Mouse (Mus musculus) liver, embryonic 15.5 days (tissue): ENCODE measurements around the gene Il3. TPM values are rescaled to one million over a fixed set of nuclear protein-coding genes. Genes with fewer than 3 reads are reported as not detected.

Experiments used
- ATAC-seq: fragments of 200-750 bp; cut with Nextera tagmentation; 2 replicates; pipeline ENCODE4 v1.8.0; 2017; ENCODE audit warnings: moderate number of reproducible peaks, mild to moderate bottlenecking, moderate library complexity; ENCODE audit not compliant: insufficient read depth
- H3K27ac ChIP-seq: fragments of 300-500 bp; sonication (generic); replicated peaks from 2 replicates; pipeline ENCODE4 v1.5.1; 2015; ENCODE audit warnings: mild to moderate bottlenecking, inconsistent platforms
- H3K27me3 ChIP-seq: fragments of 300-500 bp; sonication (generic); 2 replicates; pipeline ENCODE4 v1.6.1; 2015; ENCODE audit warnings: mild to moderate bottlenecking, inconsistent platforms
- H3K36me3 ChIP-seq: fragments of 300-500 bp; sonication (generic); replicated peaks from 2 replicates; pipeline ENCODE4 v1.6.1; 2015; ENCODE audit warnings: moderate library complexity, mild to moderate bottlenecking, inconsistent platforms
- H3K4me1 ChIP-seq: fragments of 300-500 bp; sonication (generic); replicated peaks from 2 replicates; pipeline ENCODE4 v1.6.1; 2015; ENCODE audit warnings: inconsistent platforms
- H3K4me2 ChIP-seq: fragments of 300-500 bp; sonication (generic); 2 replicates; pipeline ENCODE4 v1.6.1; 2015; ENCODE audit warnings: moderate library complexity, mild to moderate bottlenecking, inconsistent platforms
- H3K4me3 ChIP-seq: fragments of 300-500 bp; sonication (generic); replicated peaks from 2 replicates; pipeline ENCODE4 v1.5.1; 2015; ENCODE audit warnings: mild to moderate bottlenecking, inconsistent platforms
- H3K9ac ChIP-seq: fragments of 300-500 bp; sonication (generic); 2 replicates; pipeline ENCODE4 v1.6.1; 2015; ENCODE audit warnings: moderate library complexity, mild to moderate bottlenecking, inconsistent platforms
- H3K9me3 ChIP-seq: fragments of 300-500 bp; sonication (generic); replicated peaks from 2 replicates; pipeline ENCODE4 v1.6.1; 2016; ENCODE audit warnings: inconsistent platforms
- WGBS: fragments of 180-500 bp; shearing (Covaris S2); methylation state at CpG from one replicate; pipeline ENCODE4 v1.1.7; 2015; ENCODE audit warnings: mixed read lengths; ENCODE audit not compliant: insufficient replicate concordance; 5-methylcytosine and 5-hydroxymethylcytosine counted together
- polyA plus RNA-seq: library from polyadenylated mRNA; unstranded; fragments of >200 nt; fragmentation: Nextera tagmentation; extraction: Ambion mirVana; gene quantifications from 2 replicates; pipeline ENCODE4 v1.2.1, GENCODE M21; 2015

Il3 gene
- polyA plus RNA-seq, 1 experiment from 2014 or later, result not detected

- ATAC-seq, result no peak
Observed at GRCm38 (mm10) chr11:54247251-54247950, 19.7 kb downstream of the Il3 start.

GRCm38 (mm10) chr11:54244465-54244864, 22.6 kb downstream of the Il3 start:
- Histone ChIP-seq H3K4me3 (no peak overlapping the region), H3K4me2 (no peak overlapping the region), H3K27ac (no peak overlapping the region), H3K4me1 (peaks cover 8% of the 10 kb centered on the region), H3K9me3 (no peaks in the 10 kb centered on the region), H3K9ac (no peak overlapping the region), H3K36me3 (no peaks in the 10 kb centered on the region), H3K27me3 (no peaks in the 10 kb centered on the region)
- 63% methylated on average over 6 of the region's 6 CpGs for WGBS
- no peak for ATAC-seq

More at GRCm38 (mm10) chr11:54247251-54247950, 19.7 kb downstream of the Il3 start:
- Histone ChIP-seq H3K4me3 (no peak overlapping the region), H3K4me2 (no peak overlapping the region), H3K27ac (no peak overlapping the region), H3K4me1 (peaks cover 14% of the 10 kb centered on the region), H3K27me3 (no peaks in the 10 kb centered on the region), H3K36me3 (no peaks in the 10 kb centered on the region), H3K9ac (no peak overlapping the region), H3K9me3 (no peaks in the 10 kb centered on the region)
- 60% methylated on average over 10 of the region's 10 CpGs for WGBS

GRCm38 (mm10) chr11:54242494-54242893, 24.6 kb downstream of the Il3 start:
- Histone ChIP-seq H3K36me3 (no peaks in the 10 kb centered on the region), H3K4me2 (no peak overlapping the region), H3K27me3 (no peaks in the 10 kb centered on the region), H3K4me3 (no peak overlapping the region), H3K9me3 (no peaks in the 10 kb centered on the region), H3K27ac (no peak overlapping the region), H3K4me1 (no peaks in the 10 kb centered on the region), H3K9ac (no peak overlapping the region)
- 45% methylated on average over 3 of the region's 3 CpGs for WGBS
- no peak for ATAC-seq

GRCm38 (mm10) chr11:54236939-54237338, 30.1 kb downstream of the Il3 start:
- 48% methylated on average over 2 of the region's 2 CpGs for WGBS

GRCm38 (mm10) chr11:54227478-54227877, 39.6 kb downstream of the Il3 start:
- no peaks in the 10 kb centered on the region for H3K27me3 ChIP-seq
- H3K9me3 ChIP-seq, result no peaks in the 10 kb centered on the region
- 61% methylated on average over 2 of the region's 2 CpGs for WGBS
- no peaks in the 10 kb centered on the region for H3K36me3 ChIP-seq
- ATAC-seq, result no peak
- no peak overlapping the region for H3K9ac ChIP-seq
- no peaks in the 10 kb centered on the region for H3K4me1 ChIP-seq
- no peak overlapping the region for H3K4me2 ChIP-seq
- H3K27ac ChIP-seq, result no peak overlapping the region
- no peak overlapping the region for H3K4me3 ChIP-seq

More at GRCm38 (mm10) chr11:54236939-54237338, 30.1 kb downstream of the Il3 start:
- H3K9ac ChIP-seq, result no peak overlapping the region
- H3K4me1 ChIP-seq, result no peaks in the 10 kb centered on the region
- no peak overlapping the region for H3K4me2 ChIP-seq
- no peak overlapping the region for H3K4me3 ChIP-seq
- no peaks in the 10 kb centered on the region for H3K9me3 ChIP-seq
- H3K36me3 ChIP-seq, result no peaks in the 10 kb centered on the region
- no peak for ATAC-seq
- no peak overlapping the region for H3K27ac ChIP-seq
- no peaks in the 10 kb centered on the region for H3K27me3 ChIP-seq

GRCm38 (mm10) chr11:54224475-54224986, 42.5 kb downstream of the Il3 start:
- Histone ChIP-seq H3K36me3 (no peaks in the 10 kb centered on the region), H3K27me3 (no peaks in the 10 kb centered on the region), H3K4me3 (no peak overlapping the region), H3K27ac (no peak overlapping the region), H3K9me3 (no peaks in the 10 kb centered on the region), H3K4me2 (no peak overlapping the region), H3K4me1 (no peaks in the 10 kb centered on the region), H3K9ac (no peak overlapping the region)
- ATAC-seq, result no peak
- 58% methylated on average over 5 of the region's 5 CpGs for WGBS

GRCm38 (mm10) chr11:54223637-54224474, 43.2 kb downstream of the Il3 start:
- Histone ChIP-seq H3K9ac (no peak overlapping the region), H3K27me3 (no peaks in the 10 kb centered on the region), H3K27ac (no peak overlapping the region), H3K36me3 (no peaks in the 10 kb centered on the region), H3K4me2 (no peak overlapping the region), H3K9me3 (no peaks in the 10 kb centered on the region), H3K4me3 (no peak overlapping the region), H3K4me1 (no peaks in the 10 kb centered on the region)
- ATAC-seq, result no peak
- 49% methylated on average over 9 of the region's 9 CpGs for WGBS

- Histone ChIP-seq H3K27me3 (peaks cover 1% of the 10 kb centered on the region), H3K4me1 (no peaks in the 10 kb centered on the region), H3K4me2 (no peak overlapping the region), H3K9ac (no peak overlapping the region), H3K36me3 (no peaks in the 10 kb centered on the region), H3K4me3 (no peak overlapping the region), H3K27ac (no peak overlapping the region), H3K9me3 (no peaks in the 10 kb centered on the region)
- ATAC-seq, result no peak
- WGBS, result 33% methylated on average over 6 of the region's 6 CpGs
Observed at GRCm38 (mm10) chr11:54219903-54220740, 47.0 kb downstream of the Il3 start.

GRCm38 (mm10) chr11:54219191-54219590, 47.9 kb downstream of the Il3 start:
- WGBS, result 24% methylated on average over 1 of the region's 1 CpGs
- no peak overlapping the region for H3K4me2 ChIP-seq
- no peaks in the 10 kb centered on the region for H3K36me3 ChIP-seq

GRCm38 (mm10) chr11:54217384-54217783, 49.7 kb downstream of the Il3 start:
- WGBS, result 64% methylated on average over 7 of the region's 7 CpGs
- no peak for ATAC-seq
- H3K4me1 ChIP-seq, result no peaks in the 10 kb centered on the region; the same call in 1 of the 2 replicates
- no peak overlapping the region for H3K9ac ChIP-seq
- H3K9me3 ChIP-seq, result no peaks in the 10 kb centered on the region
- H3K4me3 ChIP-seq, result no peak overlapping the region
- peaks cover 6% of the 10 kb centered on the region for H3K27me3 ChIP-seq
- no peak overlapping the region for H3K4me2 ChIP-seq
- H3K27ac ChIP-seq, result no peak overlapping the region
- no peaks in the 10 kb centered on the region for H3K36me3 ChIP-seq

More at GRCm38 (mm10) chr11:54219191-54219590, 47.9 kb downstream of the Il3 start:
- H3K4me3 ChIP-seq, result no peak overlapping the region
- no peak overlapping the region for H3K27ac ChIP-seq
- no peak overlapping the region for H3K9ac ChIP-seq
- ATAC-seq, result no peak
- no peaks in the 10 kb centered on the region for H3K9me3 ChIP-seq
- no peaks in the 10 kb centered on the region; the same call in 1 of the 2 replicates for H3K4me1 ChIP-seq
- peaks cover 6% of the 10 kb centered on the region for H3K27me3 ChIP-seq
